Mouse (Mus musculus) liver (tissue): Measurements from ENCODE around the gene Fkbp1a.

Source experiments
- DNase-seq: peaks from one replicate; pipeline ENCODE4 v3.0.0-alpha.2; 2020; ENCODE audit warnings: mixed read lengths

Fkbp1a gene

GRCm38 (mm10) chr2:151542323-151543062 lies at the start of gene Fkbp1a:
Fkbp1a (plus strand) TSS chr2:151542483.
- peak; percentile 95 for DNase-seq

DNA sequence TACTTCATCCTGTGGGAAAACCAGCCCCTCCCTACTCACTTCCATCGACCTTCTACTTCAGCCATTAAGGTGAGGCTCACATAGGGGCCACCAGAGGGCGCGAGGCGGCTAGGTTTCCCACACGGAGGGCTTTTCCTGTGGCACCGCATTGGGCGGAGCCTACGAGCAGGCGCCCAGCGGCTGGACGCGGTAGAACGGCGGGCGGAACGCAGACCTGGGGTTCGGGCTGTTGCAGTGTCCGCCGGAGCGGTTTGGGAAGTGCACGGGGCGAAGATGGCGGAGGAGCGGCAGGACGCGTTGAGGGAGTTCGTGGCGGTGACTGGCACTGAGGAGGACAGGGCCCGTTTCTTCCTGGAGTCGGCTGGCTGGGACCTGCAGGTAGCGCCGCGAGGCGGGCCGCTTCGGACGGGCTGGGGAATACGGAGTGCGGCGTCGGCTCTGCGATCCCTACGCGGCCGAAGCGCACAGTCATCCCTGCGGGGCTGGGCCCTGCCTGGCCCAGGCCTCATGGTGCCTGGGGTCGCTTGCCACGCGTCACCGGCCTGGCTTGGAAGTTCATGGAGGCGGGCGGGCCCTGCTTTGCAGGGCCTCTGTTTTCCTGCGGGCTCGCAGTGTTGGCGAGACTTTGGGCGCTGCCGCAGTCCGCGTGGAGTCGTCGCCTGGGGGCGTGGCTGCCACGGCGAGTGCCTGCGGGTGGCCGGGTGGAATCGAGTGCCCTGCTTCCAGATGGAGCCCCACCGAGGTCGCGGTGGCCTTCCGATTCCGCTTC lies 48.1 kb upstream of the Fkbp1a start, which contains the start of gene Nsfl1c:
TSS of gene Nsfl1c (plus strand) at position 148 of the 769 bp plus-strand sequence.
- DNase-seq: peak; percentile 94

- no peak for DNase-seq
Measured at GRCm38 (mm10) chr2:151498358-151498757, 43.9 kb upstream of the Fkbp1a start.

GRCm38 (mm10) chr2:151500442-151501007 lies 41.8 kb upstream of the Fkbp1a start:
- no peak for DNase-seq

DNA sequence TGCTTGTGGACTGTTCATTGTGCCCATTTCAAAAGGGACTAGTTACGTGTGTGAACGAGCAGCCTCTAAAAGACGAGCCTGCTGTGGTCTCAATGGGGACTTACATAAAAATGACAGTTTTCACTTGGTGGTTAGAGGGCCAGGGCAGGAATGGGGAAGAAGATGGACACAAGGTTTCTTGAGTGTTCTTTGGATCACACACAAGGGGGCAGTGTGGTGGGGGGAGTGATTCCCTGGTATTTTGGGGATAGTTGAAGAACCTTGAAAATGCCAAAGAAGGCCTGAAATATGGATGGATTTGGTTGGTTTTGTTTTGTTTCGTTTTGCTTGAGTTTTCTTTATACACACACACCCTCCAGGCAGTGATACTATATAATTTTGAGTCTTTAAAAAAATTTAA lies 38.1 kb upstream of the Fkbp1a start:
- DNase-seq: no peak

GRCm38 (mm10) chr2:151512199-151512598 lies 30.1 kb upstream of the Fkbp1a start:
- no peak for DNase-seq

DNA sequence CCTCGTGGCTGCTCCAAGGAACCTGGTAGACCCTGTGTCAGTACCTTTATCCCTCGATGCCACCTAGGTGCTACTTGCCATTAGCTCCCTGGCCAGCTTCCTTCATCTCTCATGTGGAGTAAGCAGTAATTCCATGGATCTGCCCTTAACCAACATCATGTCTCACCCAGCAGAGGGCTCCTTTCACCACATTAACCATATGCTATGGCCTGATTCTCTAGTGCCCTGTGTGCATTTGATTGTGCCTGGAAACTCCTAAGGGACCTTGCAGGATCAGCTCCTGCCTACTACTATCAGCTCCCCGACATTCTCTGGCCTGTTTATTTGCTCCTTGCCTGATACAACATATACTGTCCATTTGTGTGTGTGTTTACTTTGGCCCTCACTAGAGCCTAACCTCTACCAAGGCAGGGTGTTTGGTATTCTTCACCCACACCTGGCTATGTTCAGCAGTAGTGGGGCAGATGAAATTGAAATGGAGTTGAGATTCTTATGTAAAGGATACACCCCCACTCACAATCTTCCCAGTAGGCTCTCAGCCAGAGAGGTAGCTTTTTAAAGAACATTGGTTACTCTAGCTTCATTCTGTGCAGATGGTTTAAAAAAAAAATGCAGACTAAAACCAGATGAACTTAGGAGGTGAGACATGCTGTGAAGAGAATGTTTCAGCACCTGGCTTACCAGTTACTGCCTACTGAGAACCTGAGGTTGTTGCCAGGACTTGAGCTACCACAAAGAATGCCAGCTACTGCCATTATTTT lies 28.6 kb upstream of the Fkbp1a start:
- no peak for DNase-seq

DNA sequence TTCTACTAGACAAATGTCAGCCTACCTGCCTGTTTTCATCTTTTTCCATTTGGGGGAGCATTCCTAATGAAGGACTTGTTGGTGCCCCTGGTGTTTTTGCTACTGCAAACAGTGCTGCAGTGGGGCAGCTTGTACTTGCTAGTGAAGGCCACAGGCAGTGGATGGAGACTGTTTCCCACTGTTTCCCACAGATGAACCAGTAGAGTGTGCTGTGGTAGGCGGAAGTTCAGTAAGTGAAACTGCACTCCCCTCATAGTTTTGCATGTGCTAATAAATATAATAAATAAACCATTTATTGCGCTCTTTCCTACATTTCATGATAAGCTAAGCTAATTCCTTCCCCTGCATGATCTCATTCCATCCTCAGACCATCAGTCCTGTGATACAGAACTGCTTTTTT lies 23.3 kb upstream of the Fkbp1a start:
- DNase-seq: no peak

DNA sequence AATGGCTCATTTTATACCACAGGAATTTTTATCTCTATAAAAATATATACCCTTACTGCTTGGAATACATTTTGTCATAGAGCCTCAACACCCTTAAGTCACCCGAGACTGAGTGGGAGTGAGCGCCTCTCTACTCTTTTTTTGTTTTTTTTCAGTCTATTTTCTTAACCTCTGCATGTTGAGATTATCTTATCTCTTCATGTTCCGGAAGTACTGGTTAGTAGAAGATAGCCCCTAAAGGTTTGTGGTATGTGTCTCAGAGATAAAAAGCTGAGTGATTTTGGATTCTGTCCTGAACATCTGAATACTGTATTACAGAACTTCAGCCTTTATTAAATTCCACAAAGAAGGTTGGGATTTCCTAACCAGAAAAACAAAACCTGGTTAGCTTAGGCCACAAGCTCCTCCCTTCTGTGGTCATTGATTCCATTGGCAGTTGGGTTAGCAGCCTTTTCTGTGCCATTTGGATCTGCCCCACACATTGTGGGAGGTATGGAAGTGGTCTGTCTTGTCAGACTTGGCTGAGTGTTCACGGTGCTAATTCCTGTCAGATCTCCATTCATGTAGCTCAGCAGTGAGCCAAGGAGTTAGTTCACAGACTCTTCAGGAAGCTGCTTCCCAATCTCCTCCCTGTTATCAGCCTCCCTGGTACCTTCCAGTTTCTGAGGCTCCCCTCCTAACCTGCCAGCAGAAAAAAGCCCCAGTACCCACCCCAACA lies 17.8 kb upstream of the Fkbp1a start:
- no peak for DNase-seq

DNA sequence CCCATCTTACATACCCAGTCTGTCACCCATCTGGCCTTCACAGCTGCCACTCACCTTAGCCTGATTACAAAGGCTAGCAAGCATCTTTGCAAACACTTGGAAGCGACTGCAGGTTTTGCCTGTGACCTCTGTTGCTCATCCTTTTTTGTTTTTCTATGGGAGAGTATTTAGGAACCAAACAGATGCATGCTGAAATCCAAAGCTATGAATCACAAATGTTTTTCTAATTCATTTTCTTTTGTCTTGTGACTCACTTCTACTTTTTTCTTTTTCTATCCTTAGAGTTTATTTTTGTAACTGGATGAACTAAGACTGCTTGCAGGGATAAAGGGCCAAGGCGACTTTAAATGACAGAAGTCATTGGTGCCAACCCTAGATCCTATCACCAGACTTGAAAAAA lies 16.8 kb upstream of the Fkbp1a start:
- no peak for DNase-seq

- no peak for DNase-seq
Measured at GRCm38 (mm10) chr2:151528066-151528465, 14.2 kb upstream of the Fkbp1a start.

GRCm38 (mm10) chr2:151529169-151529568 lies 13.1 kb upstream of the Fkbp1a start:
- no peak for DNase-seq

DNA sequence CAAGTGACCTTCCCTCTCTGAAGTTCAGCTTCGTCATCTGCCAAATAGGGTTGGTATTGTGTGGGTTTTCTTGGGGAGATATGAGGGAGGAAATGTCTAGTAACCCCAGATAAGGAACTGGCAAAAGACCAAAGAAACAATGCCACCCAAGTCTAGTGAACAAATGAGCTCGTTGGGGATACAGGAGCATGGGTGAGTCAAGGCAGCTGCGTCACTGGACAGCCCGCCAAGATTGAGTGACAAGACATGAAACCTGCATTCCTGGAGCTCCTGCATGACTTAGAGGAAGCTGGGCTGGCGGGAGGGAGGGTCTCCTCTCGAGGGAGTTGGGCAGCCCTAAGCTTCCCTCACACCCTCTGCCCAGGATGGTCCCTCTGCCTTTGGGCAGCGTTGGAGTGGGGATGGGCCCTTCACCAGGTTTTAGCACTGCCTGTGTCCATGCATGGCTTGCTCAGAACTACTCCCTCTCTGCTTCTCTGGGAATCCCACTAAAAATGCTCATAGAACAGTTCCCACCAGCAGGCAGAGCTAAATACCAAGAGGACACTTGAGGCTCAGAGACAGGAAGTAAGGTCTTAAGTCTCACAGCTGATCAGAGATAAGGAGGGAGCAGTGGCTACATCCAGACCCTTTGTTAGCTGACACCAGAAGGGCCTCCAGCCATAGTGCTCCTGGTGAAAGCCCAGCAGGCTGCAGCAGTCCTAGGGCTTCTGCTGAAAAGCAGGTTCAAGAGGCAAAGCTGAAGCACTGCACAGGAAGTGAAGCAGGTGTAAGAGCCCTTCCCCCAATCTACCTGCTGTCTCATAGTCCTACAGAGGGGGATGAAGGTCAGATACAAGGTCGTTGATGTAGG lies 11.7 kb upstream of the Fkbp1a start:
- DNase-seq: no peak

DNA sequence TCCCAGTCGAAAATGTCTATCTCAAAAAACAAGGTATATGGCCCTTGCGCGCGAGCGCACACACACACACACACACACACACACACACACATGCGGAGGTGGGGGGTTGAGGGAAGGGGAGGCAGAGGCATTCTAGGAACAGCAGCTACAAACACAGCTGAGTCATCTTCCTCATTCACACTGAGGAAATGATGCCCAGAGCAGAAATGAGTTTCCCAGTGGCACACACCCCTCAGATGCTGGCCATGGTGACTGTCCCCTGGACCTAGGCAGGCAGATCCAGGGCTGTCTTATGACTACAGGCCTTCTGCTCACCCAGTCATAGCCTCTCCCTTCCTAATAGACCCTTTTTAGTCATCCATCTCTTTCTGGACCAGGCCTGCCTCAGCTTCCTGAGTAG lies 8.7 kb upstream of the Fkbp1a start:
- peak; percentile 10 for DNase-seq

DNA sequence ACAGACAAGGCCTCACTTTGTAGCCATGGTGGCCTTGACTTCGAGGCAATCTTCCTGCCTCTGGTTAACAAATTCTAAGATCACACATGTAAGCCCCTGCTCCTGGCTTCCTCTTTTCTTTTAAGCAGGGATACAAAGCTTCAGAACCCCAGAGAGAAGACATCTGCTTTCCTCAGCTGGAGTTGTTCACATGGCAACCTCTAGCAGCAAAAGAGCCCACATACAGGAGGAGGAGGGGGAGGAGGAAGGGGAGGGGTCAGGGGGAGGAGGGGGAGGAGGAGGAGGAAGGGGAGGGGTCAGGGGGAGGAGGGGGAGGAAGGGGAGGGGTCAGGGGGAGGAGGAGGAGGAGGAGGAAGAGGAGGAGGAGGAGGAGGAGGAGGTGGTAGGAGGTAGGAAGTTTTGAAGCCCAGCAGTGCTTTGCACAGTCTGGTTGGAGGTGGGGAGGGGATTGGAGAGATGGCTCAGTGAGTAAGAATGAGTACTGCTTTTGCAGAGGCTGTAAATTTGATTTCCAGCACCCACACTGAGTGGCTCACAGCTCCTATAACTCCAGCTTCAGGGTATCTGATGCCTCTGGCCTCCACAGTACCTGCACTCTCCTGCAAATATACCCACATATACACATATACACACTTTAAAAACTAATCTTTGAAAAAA lies 6.2 kb upstream of the Fkbp1a start:
- peak; percentile 28 for DNase-seq

- no peak for DNase-seq
Measured at GRCm38 (mm10) chr2:151536618-151536974, 5.7 kb upstream of the Fkbp1a start.

GRCm38 (mm10) chr2:151538646-151539045 lies 3.6 kb upstream of the Fkbp1a start:
- DNase-seq: no peak

DNA sequence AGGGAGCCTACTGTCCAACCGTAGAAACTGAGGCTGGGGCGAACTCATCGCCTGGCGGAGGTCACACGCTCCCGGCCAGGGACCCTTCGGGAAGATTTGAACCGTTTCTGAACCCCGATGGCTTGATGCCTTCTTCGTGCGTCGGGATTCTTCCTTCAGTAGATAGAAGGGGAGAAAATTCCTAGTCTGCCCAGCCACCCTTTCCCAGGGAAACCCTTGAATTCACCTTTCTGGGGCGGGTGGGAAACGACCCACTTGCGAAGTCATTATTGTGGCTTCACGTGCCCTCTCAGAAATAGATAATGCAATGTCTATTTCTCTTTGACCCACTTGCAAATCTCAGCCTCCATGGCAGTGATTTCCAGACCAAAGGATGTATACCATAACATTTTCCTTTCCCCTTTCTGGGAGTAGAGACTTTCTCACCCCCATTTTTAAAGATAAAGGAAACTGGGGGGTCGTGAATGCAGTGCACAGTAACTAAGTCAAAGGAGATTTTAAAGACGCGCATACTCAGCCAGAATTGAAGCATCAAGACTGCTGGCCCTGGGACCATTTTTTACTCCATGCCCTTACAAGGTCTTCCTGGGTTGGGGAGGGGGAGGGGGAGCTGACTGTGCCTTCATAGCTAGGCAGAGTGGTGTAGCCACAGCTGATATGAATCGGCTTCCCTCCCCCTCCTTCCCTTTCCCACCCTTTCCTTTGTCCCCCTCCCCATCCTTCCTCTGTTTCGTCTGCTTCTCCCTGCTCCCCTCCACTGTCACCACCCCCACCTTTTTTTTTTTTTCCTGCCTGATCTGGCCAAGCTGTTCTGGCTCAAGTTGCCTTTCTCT lies 996 bp downstream of the Fkbp1a start:
- peak; percentile 53 for DNase-seq

- DNase-seq: no peak
Measured at GRCm38 (mm10) chr2:151544673-151545072, 2.4 kb downstream of the Fkbp1a start.

- DNase-seq: no peak
Measured at GRCm38 (mm10) chr2:151546571-151546970, 4.3 kb downstream of the Fkbp1a start.
